Mouse (Mus musculus): ENCODE data around the gene Skp2. TPM values are rescaled to one million over a fixed set of nuclear protein-coding genes. Genes with fewer than 3 reads are reported as not detected.
A peak's percentile ranks its signal among the peaks of the same experiment; 100 is the strongest.

Skp2 gene
- polyA plus RNA-seq, 2 experiments: 9.8 to 23.2 TPM

DNA sequence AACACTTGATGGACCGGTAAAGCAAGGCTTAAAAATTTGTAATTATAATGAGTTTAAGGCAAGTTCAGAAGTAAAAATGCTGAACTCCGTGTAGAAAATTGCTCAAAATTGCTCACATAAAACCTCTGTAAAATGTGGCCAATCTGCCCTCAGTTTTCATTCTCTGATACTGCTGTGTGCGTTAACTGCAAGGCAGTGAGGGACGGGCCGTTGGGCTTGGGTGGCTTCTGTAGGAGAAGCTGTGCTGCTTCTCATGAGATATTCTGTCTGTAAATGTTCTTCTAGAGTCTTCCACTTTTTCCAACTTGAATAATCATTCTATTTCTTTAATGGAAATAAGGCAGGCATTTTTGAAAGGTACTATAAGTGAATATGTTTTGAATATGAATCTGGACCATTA lies 75.6 kb downstream of the Skp2 start:
- Histone ChIP-seq H3K9ac (replicated peaks) (peak overlapping the region; percentile 72), H3K27ac (peak overlapping the region; percentile 98), H3K27me3 (ENCODE audit: control insufficient read depth, insufficient read depth, low read length) (no peaks in the 10 kb centered on the region), H3K9me3 (ENCODE audit: control insufficient read depth, low read length) (no peaks in the 10 kb centered on the region), H3K4me2 (ENCODE audit: low read depth) (peak overlapping the region; percentile 95), H3K4me3 (ENCODE audit: insufficient read depth in 1 of 2, low read depth in 2 of 2, low read length in 2 of 2) (peak overlapping the region; percentile 34 to 49; a peak in 3 of 4 replicates), H3K36me3 (replicated peaks; ENCODE audit: control insufficient read depth, insufficient read depth, low read depth) (peaks cover 38% of the 10 kb centered on the region), H3K4me1 (replicated peaks; ENCODE audit: control insufficient read depth in 2 of 2, insufficient read depth in 2 of 2, low read length in 1 of 2) (peaks cover 68 to 73% of the 10 kb centered on the region in 2 experiments)
- no peak for ATAC-seq (ENCODE audit: insufficient read depth)
- WGBS (ENCODE audit: insufficient replicate concordance): 18% methylated on average over 5 of the region's 5 CpGs
- DNase-seq (ENCODE audit: low read depth in 3 of 3, low spot score in 3 of 3): no peak
- TF ChIP-seq CTCF (IDR thresholded peaks at IDR 0.05; ENCODE audit: low read depth): no peak

DNA sequence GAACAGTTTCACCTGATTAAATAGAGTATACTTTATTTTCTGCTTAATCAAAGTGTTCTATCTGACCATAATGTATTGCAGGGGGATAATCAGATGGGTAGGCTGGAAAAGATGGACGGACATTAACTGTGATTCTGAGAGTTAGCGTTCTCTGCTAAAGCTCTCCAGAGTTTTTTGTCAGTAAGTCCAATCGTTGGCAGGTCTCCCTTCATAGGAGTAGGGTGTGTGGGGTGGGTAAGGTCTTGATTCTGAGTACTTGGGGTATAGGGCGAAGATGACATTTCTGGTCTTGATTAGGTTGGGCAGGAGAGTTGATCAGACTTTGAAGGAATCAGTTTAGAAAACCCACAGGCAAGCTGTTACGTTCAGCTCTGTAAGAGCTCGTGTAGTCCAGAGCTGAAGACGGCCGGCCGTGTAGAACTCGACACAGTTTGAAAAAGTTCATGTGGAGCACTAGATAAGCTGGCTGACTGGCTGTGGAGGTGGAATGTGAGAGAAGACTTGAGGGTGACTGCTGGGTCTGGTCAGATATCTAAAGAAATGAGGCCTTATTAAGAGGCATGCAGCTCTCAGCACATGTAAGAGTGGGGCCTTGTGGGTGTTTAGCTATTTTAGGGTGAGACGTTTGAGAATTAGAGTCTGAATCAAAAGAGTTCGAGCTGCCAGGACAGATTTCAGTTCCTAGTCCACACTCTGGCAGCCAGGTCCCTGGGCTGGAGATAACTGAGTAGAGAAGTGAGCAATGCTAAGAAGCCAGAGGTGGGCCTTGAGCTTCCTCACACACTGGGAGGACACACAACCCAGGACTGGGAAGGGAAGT lies 76.5 kb downstream of the Skp2 start:
- Histone ChIP-seq H3K27me3 (ENCODE audit: control insufficient read depth, insufficient read depth, low read length) (no peaks in the 10 kb centered on the region), H3K4me1 (replicated peaks; ENCODE audit: control insufficient read depth in 2 of 2, insufficient read depth in 2 of 2, low read length in 1 of 2) (peaks cover 71 to 73% of the 10 kb centered on the region in 2 experiments), H3K4me2 (ENCODE audit: low read depth) (peak overlapping the region; percentile 95), H3K9me3 (ENCODE audit: control insufficient read depth, low read length) (no peaks in the 10 kb centered on the region), H3K36me3 (replicated peaks; ENCODE audit: control insufficient read depth, insufficient read depth, low read depth) (peaks cover 31% of the 10 kb centered on the region), H3K9ac (replicated peaks) (peak overlapping the region; percentile 72), H3K27ac (peak overlapping the region; percentile 98), H3K4me3 (ENCODE audit: insufficient read depth in 1 of 2, low read depth in 2 of 2, low read length in 2 of 2) (peak overlapping the region; percentile 49 to 53)
- 8% methylated on average over 12 of the region's 12 CpGs for WGBS (ENCODE audit: insufficient replicate concordance)
- TF ChIP-seq EP300 (IDR thresholded peaks at IDR 0.05; ENCODE audit: low read depth): peak; percentile 68
- TF ChIP-seq CTCF (IDR thresholded peaks at IDR 0.05; ENCODE audit: low read depth): no peak
- DNase-seq (ENCODE audit: low read depth in 3 of 3, low spot score in 3 of 3): peak; percentile 68 to 77 (median 73)
- ATAC-seq (ENCODE audit: insufficient read depth): peak; percentile 72

DNA sequence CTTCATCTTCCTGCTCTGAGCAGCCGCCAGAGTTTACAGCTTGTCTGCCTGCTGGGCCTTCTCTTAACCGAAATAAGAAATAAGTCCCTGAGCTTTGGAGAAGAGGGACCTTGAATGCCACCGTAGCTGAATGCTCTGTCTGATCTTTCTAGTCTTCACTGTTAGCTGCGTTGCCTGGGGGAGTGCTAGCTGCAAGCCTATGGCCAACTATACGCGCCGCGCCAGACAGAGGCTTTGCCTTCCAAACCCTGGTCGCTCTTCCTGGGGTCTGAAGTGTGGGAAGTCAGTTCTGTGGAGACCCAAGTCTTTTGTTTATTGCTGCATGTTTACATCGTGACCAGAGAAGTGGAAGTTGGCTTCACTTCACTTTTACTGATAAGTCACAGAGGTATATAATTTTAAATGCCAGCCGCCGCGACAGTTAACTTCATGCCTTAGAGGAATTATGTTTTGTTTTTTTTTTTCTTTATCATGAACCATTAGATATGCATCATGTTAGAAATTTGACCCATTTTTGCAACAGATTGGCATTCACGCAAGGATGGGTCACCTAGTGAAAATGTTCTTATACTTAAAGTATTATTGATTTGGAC lies 79.5 kb downstream of the Skp2 start:
- ATAC-seq (ENCODE audit: insufficient read depth): no peak
- Histone ChIP-seq H3K27me3 (ENCODE audit: control insufficient read depth, insufficient read depth, low read length) (no peaks in the 10 kb centered on the region), H3K4me3 (ENCODE audit: insufficient read depth in 1 of 2, low read depth in 2 of 2, low read length in 2 of 2) (peak overlapping the region; percentile 81 to 90), H3K4me1 (replicated peaks; ENCODE audit: control insufficient read depth in 2 of 2, insufficient read depth in 2 of 2, low read length in 1 of 2) (peaks cover 53 to 55% of the 10 kb centered on the region in 2 experiments), H3K4me2 (ENCODE audit: low read depth) (peak overlapping the region; percentile 95), H3K36me3 (replicated peaks; ENCODE audit: control insufficient read depth, insufficient read depth, low read depth) (peaks cover 22% of the 10 kb centered on the region), H3K9me3 (ENCODE audit: control insufficient read depth, low read length) (no peaks in the 10 kb centered on the region), H3K27ac (peak overlapping the region; percentile 96), H3K9ac (replicated peaks) (peak overlapping the region; percentile 79)
- WGBS (ENCODE audit: insufficient replicate concordance): 19% methylated on average over 14 of the region's 14 CpGs
- DNase-seq (ENCODE audit: low read depth in 3 of 3, low spot score in 3 of 3): no peak
- TF ChIP-seq EP300 (IDR thresholded peaks at IDR 0.05; ENCODE audit: low read depth): no peak
- no peak for TF ChIP-seq CTCF (IDR thresholded peaks at IDR 0.05; ENCODE audit: low read depth)

DNA sequence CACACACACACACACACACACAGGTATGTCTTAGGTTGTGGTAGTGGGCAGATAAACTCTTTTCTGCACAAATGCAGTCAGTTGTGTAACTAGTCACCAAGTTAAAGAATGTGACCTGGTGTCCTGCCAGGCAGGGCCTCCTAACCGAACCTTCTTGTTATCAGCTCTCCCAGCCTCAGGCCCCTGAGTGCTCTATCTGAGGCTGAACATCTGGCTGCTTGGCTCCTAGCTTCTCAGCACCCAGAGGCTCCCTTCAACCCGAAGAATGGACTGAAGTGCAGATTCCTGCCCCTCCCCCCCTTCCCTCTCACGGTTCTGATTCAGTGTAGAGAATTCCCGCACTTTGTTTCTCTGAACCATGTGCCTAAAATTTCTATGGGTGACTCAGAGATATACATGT lies 80.6 kb downstream of the Skp2 start:
- peak overlapping the region; percentile 96 for H3K27ac ChIP-seq
- 3% methylated on average over 4 of the region's 4 CpGs for WGBS (ENCODE audit: insufficient replicate concordance)
- no peaks in the 10 kb centered on the region for H3K9me3 ChIP-seq (ENCODE audit: control insufficient read depth, low read length)
- H3K4me1 ChIP-seq (replicated peaks; ENCODE audit: control insufficient read depth in 2 of 2, insufficient read depth in 2 of 2, low read length in 1 of 2): peaks cover 52 to 57% of the 10 kb centered on the region in 2 experiments
- peak overlapping the region; percentile 95 for H3K4me2 ChIP-seq (ENCODE audit: low read depth)
- DNase-seq (ENCODE audit: low read depth in 3 of 3, low spot score in 3 of 3) (peak; percentile 95 to 96 (median 95)), ATAC-seq (ENCODE audit: insufficient read depth) (peak; percentile 73)
- H3K9ac ChIP-seq (replicated peaks): peak overlapping the region; percentile 96
- no peaks in the 10 kb centered on the region for H3K27me3 ChIP-seq (ENCODE audit: control insufficient read depth, insufficient read depth, low read length)
- peaks cover 22% of the 10 kb centered on the region for H3K36me3 ChIP-seq (replicated peaks; ENCODE audit: control insufficient read depth, insufficient read depth, low read depth)
- H3K4me3 ChIP-seq (ENCODE audit: insufficient read depth in 1 of 2, low read depth in 2 of 2, low read length in 2 of 2): peak overlapping the region; percentile 81 to 90
- TF ChIP-seq EP300 (IDR thresholded peaks at IDR 0.05; ENCODE audit: low read depth): peak; percentile 99
- TF ChIP-seq CTCF (IDR thresholded peaks at IDR 0.05; ENCODE audit: low read depth): no peak

GRCm38 (mm10) chr15:9074139-9074538 lies 81.1 kb downstream of the Skp2 start:
- H3K36me3 ChIP-seq (replicated peaks; ENCODE audit: control insufficient read depth, insufficient read depth, low read depth): peaks cover 22% of the 10 kb centered on the region
- DNase-seq (ENCODE audit: low read depth in 3 of 3, low spot score in 3 of 3) (no peak), ATAC-seq (ENCODE audit: insufficient read depth) (no peak)
- peak overlapping the region; percentile 95 for H3K4me2 ChIP-seq (ENCODE audit: low read depth)
- peak overlapping the region; percentile 96 for H3K27ac ChIP-seq
- no peak for TF ChIP-seq EP300 (IDR thresholded peaks at IDR 0.05; ENCODE audit: low read depth)
- TF ChIP-seq CTCF (IDR thresholded peaks at IDR 0.05; ENCODE audit: low read depth): no peak
- no peaks in the 10 kb centered on the region for H3K27me3 ChIP-seq (ENCODE audit: control insufficient read depth, insufficient read depth, low read length)
- H3K9ac ChIP-seq (replicated peaks): peak overlapping the region; percentile 96
- H3K9me3 ChIP-seq (ENCODE audit: control insufficient read depth, low read length): no peaks in the 10 kb centered on the region
- WGBS (ENCODE audit: insufficient replicate concordance): 5% methylated on average over 2 of the region's 2 CpGs
- peaks cover 47 to 55% of the 10 kb centered on the region in 2 experiments for H3K4me1 ChIP-seq (replicated peaks; ENCODE audit: control insufficient read depth in 2 of 2, insufficient read depth in 2 of 2, low read length in 1 of 2)
- peak overlapping the region; percentile 81 to 90 for H3K4me3 ChIP-seq (ENCODE audit: insufficient read depth in 1 of 2, low read depth in 2 of 2, low read length in 2 of 2)

Data from liver, embryonic 14.5 days (tissue).